Mouse (Mus musculus): ENCODE data around the gene Etfbkmt. TPM values are rescaled to one million over a fixed set of nuclear protein-coding genes. Genes with fewer than 3 reads are reported as not detected.
"Not testable (repeated sequence)": the region's sequence is repeated elsewhere in the genome, so short reads cannot be mapped to it uniquely, and the experiment has no call there.

Etfbkmt gene
- polyA plus RNA-seq, 1 experiment from 2014 or later: 2.9 TPM

- peaks cover 53% of the 10 kb centered on the region for H3K79me2 ChIP-seq (ENCODE audit: inconsistent target)
- peak overlapping the region; percentile 96 for H3K27ac ChIP-seq
- H3K4me3 ChIP-seq (ENCODE audit: inconsistent target): peak overlapping the region; percentile 94
- H3K36me3 ChIP-seq (ENCODE audit: inconsistent target): peaks cover 22% of the 10 kb centered on the region
- 60% methylated on average over 1 of the region's 1 CpGs for WGBS (ENCODE audit: missing documents)
Observed at GRCm38 (mm10) chr6:149187371-149187770, 47.7 kb downstream of the Etfbkmt start.

DNA sequence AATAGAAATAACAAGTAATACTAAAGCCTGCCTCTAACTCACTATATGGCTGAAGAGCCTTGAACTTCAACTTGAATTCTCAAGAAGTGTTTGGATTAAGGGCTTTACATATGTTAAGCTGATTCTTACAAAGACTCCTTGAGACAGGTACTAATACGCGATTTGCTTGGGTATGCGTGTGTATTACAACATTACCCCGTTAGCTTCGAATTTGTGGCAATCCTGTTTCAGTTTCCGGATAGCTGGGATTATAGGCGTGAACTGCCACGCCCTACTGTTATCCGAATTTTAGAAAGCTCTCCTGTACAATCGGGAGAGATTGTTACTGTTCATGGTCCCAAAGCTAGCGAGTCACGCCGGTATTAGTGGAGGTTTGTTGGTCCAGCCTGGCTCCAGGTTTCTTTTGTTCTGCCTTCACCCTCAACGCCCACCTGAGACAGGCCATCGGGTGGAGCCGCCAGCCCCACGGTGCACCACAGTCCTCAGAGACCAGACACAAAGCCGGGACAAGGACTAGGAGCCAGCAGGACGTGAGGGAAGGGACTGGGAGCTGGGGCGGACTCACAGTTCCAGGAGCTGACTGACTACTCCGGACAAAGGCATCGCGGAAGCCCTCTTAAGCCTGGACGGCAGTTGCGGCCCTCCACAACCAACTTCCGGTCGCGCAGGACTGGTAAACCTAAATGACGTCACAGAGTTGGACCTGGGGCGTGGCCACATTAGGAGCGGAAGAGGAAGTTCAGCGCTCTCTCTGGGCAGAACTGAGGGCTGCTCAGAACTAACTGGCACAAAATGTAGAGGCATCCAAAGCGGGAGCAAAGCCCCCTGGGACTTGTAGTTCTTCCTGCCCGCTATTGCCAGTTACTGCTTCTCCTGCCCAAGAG is 48.6 kb downstream of the Etfbkmt start, which contains the start of gene Amn1:
TSS of gene Amn1 (minus strand) at position 672 of the 884 bp plus-strand sequence.
- peak within 1 kb of the TSS; percentile 96 for H3K27ac ChIP-seq
- H3K79me2 ChIP-seq (ENCODE audit: inconsistent target): peaks cover 49% of the 10 kb centered on the region
- WGBS (ENCODE audit: missing documents): 2% methylated on average over 34 of the region's 34 CpGs
- peak within 1 kb of the TSS; percentile 94 for H3K4me3 ChIP-seq (ENCODE audit: inconsistent target)
- H3K36me3 ChIP-seq (ENCODE audit: inconsistent target): peaks cover 14% of the 10 kb centered on the region; the same call in 1 of the 2 replicates

DNA sequence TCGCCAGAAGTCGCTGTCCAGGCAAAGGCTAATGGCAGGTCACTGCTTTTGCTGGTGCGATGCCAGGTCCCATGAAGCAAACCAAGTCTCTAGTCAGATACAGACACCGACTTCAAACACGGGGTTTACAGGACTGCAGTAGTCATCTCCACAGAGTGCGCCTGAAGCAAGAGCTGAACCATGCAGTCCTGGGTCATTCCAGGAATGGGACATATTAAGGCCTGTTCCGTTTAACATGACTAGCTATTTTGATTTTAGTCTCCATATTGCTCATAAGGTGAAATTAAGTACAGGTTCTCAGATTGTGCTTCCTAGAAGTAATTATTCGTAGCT is 49.2 kb downstream of the Etfbkmt start:
- Histone ChIP-seq H3K27ac (peak overlapping the region; percentile 96), H3K36me3 (ENCODE audit: inconsistent target) (0 out of 2 replicates have a peak, but pooled peaks cover 8% of the 10 kb centered on the region), H3K4me3 (ENCODE audit: inconsistent target) (peak overlapping the region; percentile 94; the same call in 1 of the 2 replicates), H3K79me2 (ENCODE audit: inconsistent target) (peaks cover 45% of the 10 kb centered on the region)
- WGBS (ENCODE audit: missing documents): 23% methylated on average over 7 of the region's 8 CpGs

DNA sequence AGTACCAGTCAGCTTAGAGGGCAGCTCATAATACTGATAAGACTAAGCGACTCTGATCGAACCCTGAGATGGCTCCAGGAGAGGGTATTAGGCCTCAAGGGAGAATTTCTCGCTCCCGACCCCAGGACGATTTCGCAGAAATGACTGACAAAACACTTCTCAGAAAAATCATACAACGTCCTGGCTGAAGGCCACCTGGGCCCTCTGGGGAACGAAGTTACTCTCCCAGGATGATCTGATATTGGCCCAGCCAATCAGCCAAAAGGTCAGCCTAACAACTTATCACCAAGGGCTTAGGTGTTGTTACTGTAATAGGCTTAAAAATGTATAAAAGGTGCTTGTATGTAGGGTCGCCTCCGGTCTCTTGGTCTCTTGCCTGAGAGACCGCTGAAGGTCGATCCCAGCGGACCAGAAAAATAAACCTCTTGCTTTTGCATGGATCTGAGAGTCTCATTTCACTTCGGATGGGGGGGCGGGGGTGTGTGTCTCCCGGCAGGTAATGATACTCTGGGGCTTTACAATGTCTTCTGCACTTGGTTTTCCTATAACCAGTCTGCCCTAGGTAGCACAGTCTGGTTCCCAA is 49.8 kb downstream of the Etfbkmt start:
- Histone ChIP-seq H3K27ac (peak overlapping the region; percentile 96), H3K4me3 (ENCODE audit: inconsistent target) (no peak overlapping the region), H3K79me2 (ENCODE audit: inconsistent target) (peaks cover 40% of the 10 kb centered on the region), H3K36me3 (ENCODE audit: inconsistent target) (0 out of 2 replicates have a peak, but pooled peaks cover 2% of the 10 kb centered on the region)
- 95% methylated on average over 16 of the region's 16 CpGs for whole genome bisulfite sequencing (ENCODE audit: missing documents)

GRCm38 (mm10) chr6:149191951-149192350 is 52.3 kb downstream of the Etfbkmt start:
- H3K27ac ChIP-seq; H3K36me3 ChIP-seq (ENCODE audit: inconsistent target); H3K4me3 ChIP-seq (ENCODE audit: inconsistent target): not testable (repeated sequence)
- H3K79me2 ChIP-seq (ENCODE audit: inconsistent target): peaks cover 15% of the 10 kb centered on the region
- WGBS (ENCODE audit: missing documents): 97% methylated on average over 5 of the region's 5 CpGs

DNA sequence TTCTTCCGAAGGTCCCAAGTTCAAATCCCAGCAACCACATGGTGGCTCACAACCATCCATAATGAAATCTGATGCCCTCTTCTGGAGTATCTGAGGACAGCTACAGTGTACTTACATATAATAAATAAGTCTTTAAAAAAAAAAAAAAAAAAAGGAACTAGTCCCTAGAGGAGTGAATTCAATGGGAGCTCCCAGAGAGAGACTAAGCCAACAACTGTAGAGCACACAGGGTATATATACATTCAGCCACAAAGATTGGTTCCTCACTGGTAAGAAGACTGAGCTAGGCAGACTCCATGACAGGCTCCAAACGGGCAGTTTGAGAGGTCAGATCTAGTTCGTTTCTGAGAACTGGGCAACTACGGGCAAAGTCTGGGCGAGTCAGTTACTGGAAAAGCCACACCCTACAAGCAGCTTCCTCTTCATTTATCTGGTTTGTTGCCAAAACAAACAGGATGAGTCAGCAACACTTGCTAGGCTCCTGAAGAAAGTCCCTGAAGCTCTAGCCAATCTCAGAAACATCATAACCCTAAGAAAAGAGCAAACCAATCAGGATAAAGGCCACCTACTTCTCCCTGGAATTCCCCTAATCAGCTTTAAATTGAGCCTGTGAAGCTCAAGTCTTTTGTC is 53.7 kb downstream of the Etfbkmt start:
- WGBS (ENCODE audit: missing documents): 0% methylated on average over 4 of the region's 5 CpGs
- peak overlapping the region; percentile 88 for H3K27ac ChIP-seq
- peaks cover under 1% of the 10 kb centered on the region; the same call in 1 of the 2 replicates for H3K79me2 ChIP-seq (ENCODE audit: inconsistent target)
- no peaks in the 10 kb centered on the region for H3K36me3 ChIP-seq (ENCODE audit: inconsistent target)
- H3K4me3 ChIP-seq (ENCODE audit: inconsistent target): no peak overlapping the region

GRCm38 (mm10) chr6:149197116-149197515 is 57.5 kb downstream of the Etfbkmt start:
- no peaks in the 10 kb centered on the region for H3K36me3 ChIP-seq (ENCODE audit: inconsistent target)
- no peaks in the 10 kb centered on the region for H3K79me2 ChIP-seq (ENCODE audit: inconsistent target)
- WGBS (ENCODE audit: missing documents): 77% methylated on average over 3 of the region's 3 CpGs
- no peak overlapping the region for H3K27ac ChIP-seq
- H3K4me3 ChIP-seq (ENCODE audit: inconsistent target): no peak overlapping the region

- H3K4me3 ChIP-seq (ENCODE audit: inconsistent target): no peak overlapping the region
- H3K27ac ChIP-seq: no peak overlapping the region
- no peaks in the 10 kb centered on the region for H3K79me2 ChIP-seq (ENCODE audit: inconsistent target)
- H3K36me3 ChIP-seq (ENCODE audit: inconsistent target): no peaks in the 10 kb centered on the region
Observed at GRCm38 (mm10) chr6:149198572-149198971, 58.9 kb downstream of the Etfbkmt start.

Other genes with a start within 250 kb of the Etfbkmt start
- gene Caprin2, start 243.6 kb upstream of the Etfbkmt start, polyA plus RNA-seq (2018): 2.9 to 3.3 TPM (median 2.9 TPM) in 3 replicates
- gene Sinhcaf, start 193.4 kb upstream of the Etfbkmt start, polyA plus RNA-seq (2018): 3.1 to 9.5 TPM (median 3.7 TPM) in 3 replicates
- 0.20 to 0.52 TPM (median 0.20 TPM) in 3 replicates for gene Dennd5b, start 38.2 kb upstream of the Etfbkmt start, polyA plus RNA-seq (2018)
- not detected in 3 replicates for gene Gm10203, start 9.7 kb upstream of the Etfbkmt start, polyA plus RNA-seq (2018)
- 10.6 to 14.1 TPM (median 12.4 TPM) in 3 replicates for gene Amn1, start 48.9 kb downstream of the Etfbkmt start, polyA plus RNA-seq (2018)
- gene Resf1, start 169.6 kb downstream of the Etfbkmt start, polyA plus RNA-seq (2018): 17.9 to 42.9 TPM (median 39.0 TPM) in 3 replicates

Measured in macrophage (primary cell).